Mouse (Mus musculus) hematopoietic stem cell, adult 5-6 weeks (primary cell): ENCODE data around the gene Cpped1. TPM values are rescaled to one million over a fixed set of nuclear protein-coding genes. Genes with fewer than 3 reads are reported as not detected.

ENCODE experiments used
- total RNA-seq: library from RNA; stranded (forward); fragments of 172-1452, 232-1000 nt; gene quantifications from 2 replicates; pipeline ENCODE4 v1.2.3, GENCODE M21; 2017

Gene Cpped1
- total RNA-seq, 1 experiment from 2014 or later: 22.8 TPM

Other genes starting within 250 kb of the Cpped1 start
- gene Shisa9, start 74.7 kb upstream of the Cpped1 start, total RNA-seq: 0.69 TPM in 1 of 2 replicates, not detected in the other